Mouse (Mus musculus) thymus, adult 2 months (tissue): ENCODE results near the gene Plvap. TPM values are rescaled to one million over a fixed set of nuclear protein-coding genes. Genes with fewer than 3 reads are reported as not detected.

Experiments
- DNase-seq: peaks from one replicate; pipeline ENCODE4 v3.0.0; 2021
- H3K27ac ChIP-seq: fragments of 200-500 bp; 2 replicates; pipeline ENCODE4 v1.5.1; 2012; ENCODE audit warnings: low read length, control low read depth; ENCODE audit not compliant: control insufficient read depth, insufficient read depth
- H3K27me3 ChIP-seq: fragments of 200-500 bp; 2 replicates; pipeline ENCODE4 v1.6.1; 2012; ENCODE audit warnings: mild to moderate bottlenecking, low read length, moderate library complexity, mixed read lengths; ENCODE audit not compliant: control insufficient read depth, insufficient read depth
- H3K36me3 ChIP-seq: fragments of 200-500 bp; 2 replicates; pipeline ENCODE4 v1.6.1; 2012; ENCODE audit warnings: mild to moderate bottlenecking, low read length, moderate library complexity; ENCODE audit not compliant: control insufficient read depth, insufficient read depth
- H3K4me1 ChIP-seq: fragments of 200-500 bp; replicated peaks from 2 replicates; pipeline ENCODE4 v1.6.1; 2012; ENCODE audit warnings: low read length; ENCODE audit not compliant: control insufficient read depth, insufficient read depth
- H3K4me3 ChIP-seq: fragments of 200-500 bp; 2 replicates; pipeline ENCODE4 v1.5.1; 2012; ENCODE audit warnings: mild to moderate bottlenecking, low read length, control low read depth, moderate library complexity; ENCODE audit not compliant: control insufficient read depth, insufficient read depth
- CTCF ChIP-seq: fragments of 200-500 bp; IDR thresholded peaks from 2 replicates; pipeline ENCODE4 v1.5.1; 2012; ENCODE audit warnings: mild to moderate bottlenecking, control low read depth, low read length, moderate library complexity, borderline replicate concordance; ENCODE audit not compliant: control insufficient read depth, poor library complexity, insufficient read depth; ENCODE audit errors: extremely low read depth
- POLR2A ChIP-seq: fragments of 200-500 bp; IDR thresholded peaks from 2 replicates; pipeline ENCODE4 v1.6.1; 2012; ENCODE audit warnings: mild to moderate bottlenecking, low read length, control low read depth, moderate library complexity; ENCODE audit not compliant: control insufficient read depth, poor library complexity, insufficient read depth; ENCODE audit errors: extremely low read depth
- WGBS: fragments of 180-500 bp; shearing (Covaris S2); methylation state at CpG from one replicate; pipeline ENCODE4 v1.1.7; 2018; 5-methylcytosine and 5-hydroxymethylcytosine counted together
- polyA plus RNA-seq: library from polyadenylated mRNA; depleted of rRNA; stranded (reverse); fragments of >200 nt; gene quantifications from 2 replicates; pipeline ENCODE4 v1.2.3, GENCODE M21; 2012

Plvap gene
- polyA plus RNA-seq, 1 experiment, result 62.6 TPM

DNA sequence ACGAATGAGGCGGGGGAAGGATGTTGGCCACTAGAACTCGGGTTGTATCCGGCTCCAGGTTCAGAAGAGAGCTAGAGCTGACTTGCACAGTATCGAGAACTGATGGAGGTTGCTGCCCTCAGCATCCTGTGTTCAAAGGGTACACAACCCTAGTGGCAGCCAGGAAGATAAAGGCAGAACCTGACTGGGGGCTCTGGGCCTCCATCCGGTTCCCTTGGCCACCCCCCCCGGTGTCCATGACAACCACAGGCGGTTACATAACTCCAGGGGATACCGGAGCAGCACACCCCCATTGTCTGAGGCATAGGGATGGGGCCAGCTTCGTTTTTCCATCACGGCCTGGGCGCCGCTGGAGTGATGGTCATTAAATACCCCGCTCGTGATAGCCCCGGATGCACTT is 48.8 kb downstream of the Plvap start:
- H3K27ac ChIP-seq, result peak overlapping the region; percentile 90
- peaks cover 30% of the 10 kb centered on the region for H3K4me1 ChIP-seq
- H3K4me3 ChIP-seq, result peak overlapping the region; percentile 89
- H3K36me3 ChIP-seq, result peaks cover 31% of the 10 kb centered on the region
- TF ChIP-seq CTCF (peak; percentile 52; the same call in 1 of the 2 replicates), POLR2A (peak; percentile 22; the same call in 1 of the 2 replicates)
- under 1% methylated on average over 16 of the region's 16 CpGs for WGBS
- H3K27me3 ChIP-seq, result no peaks in the 10 kb centered on the region
- DNase-seq, result peak; percentile 84

DNA sequence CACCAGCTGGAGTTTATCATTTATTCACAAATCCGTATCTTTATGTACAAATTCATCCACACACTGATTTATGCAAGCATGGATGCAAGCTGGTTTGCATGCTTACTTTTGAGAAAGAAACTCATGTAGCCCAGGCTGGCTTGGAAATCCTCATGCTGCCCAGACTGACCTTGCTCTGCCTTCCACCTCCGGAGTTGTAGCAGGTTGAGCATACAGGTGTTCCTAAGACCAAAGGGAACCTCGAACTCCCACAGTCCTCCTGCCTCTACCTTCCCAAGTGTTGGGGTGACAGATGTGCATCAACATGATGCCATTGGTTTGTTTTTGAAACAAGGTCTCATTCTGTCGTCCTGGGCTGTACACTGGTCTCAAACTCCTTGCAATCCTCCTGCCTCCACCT is 49.4 kb downstream of the Plvap start:
- no peak for DNase-seq
- Histone ChIP-seq H3K36me3 (peaks cover 37% of the 10 kb centered on the region), H3K4me1 (peaks cover 30% of the 10 kb centered on the region), H3K27ac (peak overlapping the region; percentile 90), H3K4me3 (peak overlapping the region; percentile 89), H3K27me3 (no peaks in the 10 kb centered on the region)
- TF ChIP-seq CTCF, result no peak
- no peak for TF ChIP-seq POLR2A
- WGBS, result 56% methylated on average over 4 of the region's 4 CpGs

DNA sequence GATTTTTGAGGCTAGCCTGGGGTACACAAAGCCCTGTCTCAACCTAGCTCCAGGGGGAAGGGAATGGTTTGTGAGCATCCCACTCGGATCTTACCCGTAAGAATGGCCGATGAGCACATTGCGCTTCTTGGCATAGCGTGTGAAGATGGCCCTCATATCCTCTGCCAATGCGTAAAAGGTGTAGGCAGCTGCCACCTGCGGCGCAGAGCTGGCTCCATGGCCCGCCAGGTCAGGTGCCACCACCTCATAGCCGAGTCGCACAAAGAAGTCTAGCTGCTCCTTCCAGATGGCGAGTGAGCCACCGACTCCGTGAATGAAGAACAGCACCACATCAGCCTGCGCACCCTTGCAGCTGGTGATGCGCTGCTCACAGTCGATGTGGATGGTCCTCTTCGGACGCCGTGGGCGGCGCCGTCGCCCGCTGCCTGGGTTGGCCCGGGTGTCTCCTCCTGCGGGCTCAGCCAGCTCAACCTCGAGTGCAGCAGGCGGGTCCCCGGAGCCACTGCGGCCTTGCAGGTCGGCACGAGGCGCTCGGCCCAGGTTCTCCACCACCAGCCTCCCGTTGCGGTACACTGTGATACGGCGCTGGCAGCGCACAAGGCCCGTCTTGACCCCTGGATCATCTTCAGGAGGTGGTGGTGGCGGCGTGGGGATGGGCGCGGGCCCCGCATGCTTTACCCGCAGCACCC is 50.3 kb downstream of the Plvap start:
- Histone ChIP-seq H3K27ac (no peak overlapping the region), H3K4me1 (peaks cover 30% of the 10 kb centered on the region), H3K36me3 (peaks cover 43% of the 10 kb centered on the region), H3K27me3 (no peaks in the 10 kb centered on the region), H3K4me3 (no peak overlapping the region)
- no peak for TF ChIP-seq CTCF
- no peak for TF ChIP-seq POLR2A
- 96% methylated on average over 47 of the region's 47 CpGs for WGBS
- no peak for DNase-seq

DNA sequence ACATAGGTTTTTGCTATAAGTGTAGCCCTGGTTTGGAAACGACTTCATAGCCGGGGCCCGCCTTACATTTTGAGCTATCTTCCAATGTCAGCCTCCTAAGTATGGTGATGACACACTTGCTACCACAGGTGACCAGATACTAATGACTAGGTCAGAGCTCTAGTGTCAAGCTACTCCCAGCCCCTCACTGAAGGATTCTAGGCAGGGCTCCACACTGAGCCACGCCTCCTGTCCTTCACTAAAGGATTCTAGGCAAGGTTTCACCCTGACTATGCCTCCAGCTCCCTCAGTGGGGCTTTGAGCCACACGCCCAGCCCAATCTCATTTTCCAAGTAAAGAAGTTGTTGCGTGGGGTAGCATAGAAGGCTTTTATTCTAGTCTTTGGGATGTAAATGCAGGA is 50.8 kb downstream of the Plvap start:
- H3K36me3 ChIP-seq, result peaks cover 43% of the 10 kb centered on the region
- no peak overlapping the region for H3K27ac ChIP-seq
- WGBS, result 97% methylated on average over 6 of the region's 6 CpGs
- no peak overlapping the region for H3K4me3 ChIP-seq
- no peaks in the 10 kb centered on the region for H3K27me3 ChIP-seq
- TF ChIP-seq POLR2A (no peak), CTCF (no peak)
- DNase-seq, result no peak
- H3K4me1 ChIP-seq, result peaks cover 30% of the 10 kb centered on the region

DNA sequence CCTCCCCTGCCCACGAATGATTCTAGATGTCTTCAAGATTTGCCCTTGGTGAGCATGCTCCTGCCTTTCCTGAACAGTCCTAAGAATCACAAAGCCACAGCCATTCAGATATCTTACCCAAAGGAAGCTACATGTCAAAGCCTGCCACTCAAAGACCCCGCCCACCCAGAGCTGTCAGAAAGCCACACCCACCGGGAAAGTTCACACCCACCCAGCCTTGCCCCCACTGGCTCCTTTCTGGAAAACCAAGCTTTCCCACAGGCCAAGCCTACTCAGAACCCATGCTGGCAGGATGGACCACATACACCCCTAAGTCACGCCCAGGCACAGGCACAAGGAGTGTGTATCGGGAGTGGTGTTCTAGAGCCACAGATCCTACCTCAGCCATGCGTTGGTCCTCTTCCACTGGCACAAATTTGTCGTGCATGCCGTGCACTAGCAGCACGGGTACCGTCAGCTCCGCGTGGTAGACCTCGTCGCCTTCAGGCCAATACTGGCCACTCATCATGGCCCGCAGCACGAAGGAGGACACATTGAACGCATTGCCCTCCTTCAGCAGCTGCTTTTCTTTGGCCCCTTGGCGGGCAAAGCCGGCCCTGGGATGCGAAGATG is 53.8 kb downstream of the Plvap start:
- Histone ChIP-seq H3K36me3 (peaks cover 43% of the 10 kb centered on the region), H3K4me1 (peaks cover 18% of the 10 kb centered on the region), H3K4me3 (no peak overlapping the region), H3K27me3 (no peaks in the 10 kb centered on the region), H3K27ac (no peak overlapping the region)
- WGBS, result 96% methylated on average over 20 of the region's 20 CpGs
- no peak for TF ChIP-seq CTCF
- TF ChIP-seq POLR2A, result no peak
- no peak for DNase-seq

DNA sequence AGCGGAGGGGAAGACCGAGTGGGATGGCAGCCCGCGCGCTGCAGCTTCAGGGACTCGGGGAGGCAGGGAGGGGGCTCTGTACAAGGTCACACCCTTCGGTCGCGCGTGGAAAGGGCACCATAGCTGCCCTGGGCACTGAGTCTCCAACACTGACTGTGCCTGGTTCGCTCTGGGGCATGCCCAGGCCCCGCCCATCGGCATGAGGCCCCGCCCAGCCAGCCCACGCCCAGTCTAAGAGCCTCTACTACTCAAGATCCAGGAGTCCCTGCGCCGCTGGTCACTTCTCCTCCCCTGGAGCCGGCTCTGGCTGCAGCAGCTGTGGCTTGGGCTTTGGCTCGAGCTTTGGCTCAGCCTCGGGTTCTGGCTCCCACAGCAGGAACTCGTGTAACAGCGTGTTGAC is 54.6 kb downstream of the Plvap start:
- no peak overlapping the region for H3K27ac ChIP-seq
- DNase-seq, result no peak
- peaks cover 43% of the 10 kb centered on the region for H3K36me3 ChIP-seq
- TF ChIP-seq POLR2A, result no peak
- no peak for TF ChIP-seq CTCF
- H3K4me1 ChIP-seq, result peaks cover 15% of the 10 kb centered on the region
- WGBS, result 87% methylated on average over 22 of the region's 22 CpGs
- H3K4me3 ChIP-seq, result no peak overlapping the region
- H3K27me3 ChIP-seq, result no peaks in the 10 kb centered on the region

DNA sequence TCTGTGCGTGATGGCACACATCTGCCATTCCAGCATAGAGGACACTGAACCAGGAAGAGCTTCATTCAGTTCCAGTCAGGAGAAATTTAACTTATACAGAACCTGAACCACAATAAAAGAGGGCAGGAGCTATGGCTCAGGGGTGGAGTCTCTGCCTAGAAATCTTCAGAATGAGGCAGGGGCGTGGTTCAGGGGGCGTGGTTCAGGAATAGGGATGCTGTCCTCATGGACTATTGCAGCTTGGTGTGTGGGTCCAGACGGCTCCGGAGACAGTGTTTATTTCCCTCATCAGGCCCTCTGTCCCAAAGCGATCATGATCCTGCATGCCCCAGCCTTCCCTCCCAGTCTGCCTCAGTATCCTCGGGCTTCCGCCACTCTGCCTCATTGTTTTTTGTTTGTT is 56.9 kb downstream of the Plvap start:
- 92% methylated on average over 8 of the region's 8 CpGs for WGBS
- Histone ChIP-seq H3K4me1 (0 out of 2 replicates have a peak, but pooled peaks cover 3% of the 10 kb centered on the region), H3K36me3 (peaks cover 30% of the 10 kb centered on the region), H3K4me3 (no peak overlapping the region), H3K27ac (no peak overlapping the region), H3K27me3 (no peaks in the 10 kb centered on the region)
- DNase-seq, result no peak
- no peak for TF ChIP-seq CTCF
- TF ChIP-seq POLR2A, result no peak
